Mouse (Mus musculus): ENCODE results near the gene Gm28308.

GRCm38 (mm10) chr6:52185834-52186233 lies 27.3 kb downstream of the Gm28308 start:
- TF ChIP-seq CTCF (IDR thresholded peaks at IDR 0.05; ENCODE audit: low read depth), result no peak
- no peak for TF ChIP-seq EP300 (IDR thresholded peaks at IDR 0.05; ENCODE audit: low read depth)
